Mouse (Mus musculus): ENCODE data around the gene Htra3.

The Htra3 gene

GRCm38 (mm10) chr5:35653743-35654395 is 25.7 kb downstream of the Htra3 start:
- DNase-seq (ENCODE audit: extremely low read depth, low read depth), result no peak

- DNase-seq (ENCODE audit: extremely low read depth, low read depth), result no peak
Observed at GRCm38 (mm10) chr5:35652872-35653271, 26.7 kb downstream of the Htra3 start.

- no peak for DNase-seq (ENCODE audit: extremely low read depth, low read depth)
Observed at GRCm38 (mm10) chr5:35652319-35652718, 27.3 kb downstream of the Htra3 start.

GRCm38 (mm10) chr5:35648230-35648629 is 31.4 kb downstream of the Htra3 start:
- no peak for DNase-seq (ENCODE audit: extremely low read depth, low read depth)

GRCm38 (mm10) chr5:35647562-35647961 is 32.0 kb downstream of the Htra3 start:
- no peak for DNase-seq (ENCODE audit: extremely low read depth, low read depth)

- DNase-seq (ENCODE audit: extremely low read depth, low read depth), result no peak
Observed at GRCm38 (mm10) chr5:35646927-35647326, 32.7 kb downstream of the Htra3 start.

- no peak for DNase-seq (ENCODE audit: extremely low read depth, low read depth)
Observed at GRCm38 (mm10) chr5:35645938-35646493, 33.6 kb downstream of the Htra3 start.

- no peak for DNase-seq (ENCODE audit: extremely low read depth, low read depth)
Observed at GRCm38 (mm10) chr5:35644082-35644481, 35.5 kb downstream of the Htra3 start.

- DNase-seq (ENCODE audit: extremely low read depth, low read depth), result no peak
Observed at GRCm38 (mm10) chr5:35643401-35644048, 36.1 kb downstream of the Htra3 start.

GRCm38 (mm10) chr5:35641961-35642584 is 37.5 kb downstream of the Htra3 start:
- DNase-seq (ENCODE audit: extremely low read depth, low read depth), result no peak

GRCm38 (mm10) chr5:35636016-35636415 is 43.6 kb downstream of the Htra3 start:
- no peak for DNase-seq (ENCODE audit: extremely low read depth, low read depth)

- DNase-seq (ENCODE audit: extremely low read depth, low read depth), result no peak
Observed at GRCm38 (mm10) chr5:35632841-35633240, 46.7 kb downstream of the Htra3 start.

- DNase-seq (ENCODE audit: extremely low read depth, low read depth), result no peak
Observed at GRCm38 (mm10) chr5:35631755-35632154, 47.8 kb downstream of the Htra3 start.

- no peak for DNase-seq (ENCODE audit: extremely low read depth, low read depth)
Observed at GRCm38 (mm10) chr5:35631224-35631623, 48.4 kb downstream of the Htra3 start.

GRCm38 (mm10) chr5:35630706-35631105 is 48.9 kb downstream of the Htra3 start:
- no peak for DNase-seq (ENCODE audit: extremely low read depth, low read depth)

GRCm38 (mm10) chr5:35629333-35629732 is 50.2 kb downstream of the Htra3 start:
- no peak for DNase-seq (ENCODE audit: extremely low read depth, low read depth)

- DNase-seq (ENCODE audit: extremely low read depth, low read depth), result no peak
Observed at GRCm38 (mm10) chr5:35628685-35629084, 50.9 kb downstream of the Htra3 start.

GRCm38 (mm10) chr5:35627307-35627840 is 52.2 kb downstream of the Htra3 start:
- no peak for DNase-seq (ENCODE audit: extremely low read depth, low read depth)

GRCm38 (mm10) chr5:35626408-35626807 is 53.2 kb downstream of the Htra3 start:
- DNase-seq (ENCODE audit: extremely low read depth, low read depth), result no peak

GRCm38 (mm10) chr5:35624751-35625239 is 54.8 kb downstream of the Htra3 start:
- no peak for DNase-seq (ENCODE audit: extremely low read depth, low read depth)

GRCm38 (mm10) chr5:35623831-35624230 is 55.8 kb downstream of the Htra3 start:
- no peak for DNase-seq (ENCODE audit: extremely low read depth, low read depth)

GRCm38 (mm10) chr5:35621114-35621513 is 58.5 kb downstream of the Htra3 start:
- DNase-seq (ENCODE audit: extremely low read depth, low read depth), result no peak

Data from MEL-GATA-1-ER (cell line).